Mouse (Mus musculus) brain, embryonic 14.5 days (tissue): Measurements from ENCODE around the gene Syf2.

Experiments
- CTCF ChIP-seq: fragments of 200-500 bp; IDR thresholded peaks from 2 replicates; pipeline ENCODE4 v1.5.1; 2012; ENCODE audit warnings: inconsistent platforms, mild to moderate bottlenecking, moderate library complexity, borderline replicate concordance; ENCODE audit not compliant: insufficient read depth, insufficient read length; ENCODE audit errors: extremely low read depth
- POLR2A ChIP-seq: fragments of 200-500 bp; IDR thresholded peaks from 2 replicates; pipeline ENCODE4 v1.6.1; 2012; ENCODE audit warnings: mild to moderate bottlenecking, inconsistent platforms, borderline replicate concordance; ENCODE audit not compliant: poor library complexity, insufficient read depth, insufficient read length, severe bottlenecking; ENCODE audit errors: extremely low read depth

GRCm38 (mm10) chr4:134981959-134982431 is 51.3 kb downstream of the Syf2 start:
- TF ChIP-seq POLR2A (no peak), CTCF (no peak)
